ENCODE assay signal across 14 mouse cellular contexts in genomic region chr12:4376475-4376874, GRCm38 (mm10).
DNase-seq lines count a peak whose midpoint lies in the region; ATAC-seq and TF ChIP-seq lines count a peak whose summit lies in the region.
"Had no signal": no experiment of that assay in that cellular context is flagged by ENCODE, and none has a peak within 500 bp of the region (broad histone marks: within the 10 kb centered on the region; RNA-seq: fewer than 3 reads in every experiment).

No protein-coding gene starts in this region.

- H3K36me3 ChIP-seq in forebrain, embryonic 13.5 days (ENCODE audit: poor library complexity, severe bottlenecking): no peaks in the 10 kb centered on the region
- H3K36me3 ChIP-seq in forebrain, embryonic 10.5 days (replicated peaks): no peaks in the 10 kb centered on the region
- H3K36me3 ChIP-seq in forebrain, postnatal 0 days (ENCODE audit: insufficient read depth): no peaks in the 10 kb centered on the region
- H3K36me3 ChIP-seq: intestine, embryonic 15.5 days; limb, embryonic 13.5 days; liver, embryonic 15.5 days; midbrain, embryonic 12.5 days had no signal

- no peak for DNase-seq in forebrain, embryonic 10.5 days (ENCODE audit: extremely low spot score, low spot score)
- peak; percentile 40 to 44 for DNase-seq in layer of hippocampus, adult 2 months (ENCODE audit: low spot score in 2 of 2)
- DNase-seq in layer of hippocampus, postnatal 36 days: no peak
- peak; percentile 43 to 75 for DNase-seq in cerebellum, adult 2 months
- peak; percentile 50 for DNase-seq in forebrain, postnatal 0 days
- DNase-seq in gastrocnemius, postnatal 4 days (ENCODE audit: low spot score in 2 of 2): no peak
- DNase-seq: lung, postnatal 36 days; right cerebral cortex, postnatal 14 days had no signal

- TF ChIP-seq POLR2A in cerebellum, adult 2 months (IDR thresholded peaks at IDR 0.05; ENCODE audit: borderline replicate concordance, insufficient read depth, low read length): no peak

- peaks cover 29% of the 10 kb centered on the region for H3K4me1 ChIP-seq in forebrain, embryonic 13.5 days
- peaks cover 10% of the 10 kb centered on the region for H3K4me1 ChIP-seq in forebrain, embryonic 10.5 days
- peaks cover 11% of the 10 kb centered on the region for H3K4me1 ChIP-seq in cerebellum, adult 2 months (ENCODE audit: control insufficient read depth, insufficient read depth, low read length)
- peaks cover 13% of the 10 kb centered on the region for H3K4me1 ChIP-seq in forebrain, postnatal 0 days (ENCODE audit: insufficient read depth)
- H3K4me1 ChIP-seq: intestine, embryonic 15.5 days; liver, embryonic 15.5 days had no signal

- H3K9ac ChIP-seq in forebrain, embryonic 13.5 days: no peak overlapping the region
- H3K9ac ChIP-seq in forebrain, postnatal 0 days: no peak overlapping the region
- H3K9ac ChIP-seq: intestine, embryonic 15.5 days; limb, embryonic 13.5 days; liver, embryonic 15.5 days; midbrain, embryonic 12.5 days had no signal

- no peaks in the 10 kb centered on the region for H3K9me3 ChIP-seq in forebrain, embryonic 13.5 days (replicated peaks)
- H3K9me3 ChIP-seq in forebrain, embryonic 10.5 days: no peaks in the 10 kb centered on the region
- H3K9me3 ChIP-seq in forebrain, postnatal 0 days (ENCODE audit: low read length): no peaks in the 10 kb centered on the region
- H3K9me3 ChIP-seq: intestine, embryonic 15.5 days; limb, embryonic 13.5 days; liver, embryonic 15.5 days; midbrain, embryonic 12.5 days had no signal

- no peak overlapping the region for H3K4me3 ChIP-seq in forebrain, embryonic 13.5 days
- no peak overlapping the region for H3K4me3 ChIP-seq in forebrain, embryonic 10.5 days
- H3K4me3 ChIP-seq in layer of hippocampus, adult 2 months: no peak overlapping the region
- no peak overlapping the region for H3K4me3 ChIP-seq in cerebellum, adult 2 months (replicated peaks; ENCODE audit: insufficient read depth, low read depth, low read length)
- H3K4me3 ChIP-seq in forebrain, postnatal 0 days (ENCODE audit: low read depth, low read length): no peak overlapping the region
- H3K4me3 ChIP-seq: intestine, embryonic 15.5 days; limb, embryonic 13.5 days; liver, embryonic 15.5 days; midbrain, embryonic 12.5 days had no signal

- no peak for TF ChIP-seq CTCF in layer of hippocampus, adult 2 months (conservative IDR thresholded peaks at IDR 0.05)
- no peak for TF ChIP-seq CTCF in cerebellum, adult 2 months (IDR thresholded peaks at IDR 0.05; ENCODE audit: borderline replicate concordance, insufficient read depth, low read depth, low read length)
- TF ChIP-seq CTCF in forebrain, postnatal 0 days (IDR thresholded peaks at IDR 0.05; ENCODE audit: low read depth): no peak

- peak overlapping the region; percentile 66; the same call in 1 of the 2 replicates for H3K27ac ChIP-seq in forebrain, embryonic 13.5 days
- no peak overlapping the region for H3K27ac ChIP-seq in forebrain, embryonic 10.5 days
- H3K27ac ChIP-seq in layer of hippocampus, adult 2 months: peak overlapping the region; percentile 67
- no peak overlapping the region for H3K27ac ChIP-seq in cerebellum, adult 2 months (ENCODE audit: insufficient read depth, low read length)
- no peak overlapping the region for H3K27ac ChIP-seq in forebrain, postnatal 0 days (ENCODE audit: low read depth, low read length)
- H3K27ac ChIP-seq: intestine, embryonic 15.5 days; limb, embryonic 13.5 days; liver, embryonic 15.5 days; midbrain, embryonic 12.5 days had no signal

- peak; percentile 79 for ATAC-seq in forebrain, embryonic 13.5 days
- ATAC-seq in forebrain, postnatal 0 days: no peak
- ATAC-seq in megakaryocyte, adult 5-6 weeks (ENCODE audit: poor library complexity, severe bottlenecking): no peak
- ATAC-seq: intestine, embryonic 15.5 days had no signal

- WGBS in forebrain, embryonic 13.5 days: 64% methylated on average over 4 of the region's 4 CpGs
- WGBS in forebrain, embryonic 10.5 days: 97% methylated on average over 4 of the region's 4 CpGs
- 22% methylated on average over 4 of the region's 4 CpGs for WGBS in cerebellum, adult 2 months
- WGBS in forebrain, postnatal 0 days: 48% methylated on average over 4 of the region's 4 CpGs

- no peaks in the 10 kb centered on the region for H3K27me3 ChIP-seq in forebrain, embryonic 13.5 days
- no peaks in the 10 kb centered on the region for H3K27me3 ChIP-seq in forebrain, embryonic 10.5 days (ENCODE audit: poor library complexity, severe bottlenecking)
- H3K27me3 ChIP-seq in cerebellum, adult 2 months (ENCODE audit: control insufficient read depth, insufficient read depth, low read length): no peaks in the 10 kb centered on the region
- H3K27me3 ChIP-seq in forebrain, postnatal 0 days (ENCODE audit: insufficient read depth, low read length): no peaks in the 10 kb centered on the region
- H3K27me3 ChIP-seq: intestine, embryonic 15.5 days; limb, embryonic 13.5 days; liver, embryonic 15.5 days; midbrain, embryonic 12.5 days had no signal

- no peak overlapping the region for H3K4me2 ChIP-seq in forebrain, embryonic 13.5 days
- no peak overlapping the region for H3K4me2 ChIP-seq in forebrain, postnatal 0 days (ENCODE audit: low read depth)
- H3K4me2 ChIP-seq: intestine, embryonic 15.5 days; limb, embryonic 13.5 days; liver, embryonic 15.5 days; midbrain, embryonic 12.5 days had no signal

Comparison
In these comparisons a context has a peak if more than half of its experiments do, and no peak if none do; other contexts are left out.
1. H3K27ac ChIP-seq: peak in forebrain, embryonic 13.5 days (single experiment) and layer of hippocampus, adult 2 months (single experiment); none in forebrain, embryonic 10.5 days (single experiment), cerebellum, adult 2 months (single experiment) and forebrain, postnatal 0 days (single experiment).
2. DNase-seq: peak in layer of hippocampus, adult 2 months (2 of 2), cerebellum, adult 2 months (2 of 2) and forebrain, postnatal 0 days (single experiment); none in forebrain, embryonic 10.5 days (single experiment), layer of hippocampus, postnatal 36 days (0 of 2) and gastrocnemius, postnatal 4 days (0 of 2).